Mouse (Mus musculus): Measurements from ENCODE around the gene Nup153.

GRCm38 (mm10) chr13:46674601-46675000, 53.1 kb downstream of the Nup153 start:
- TF ChIP-seq CTCF (IDR thresholded peaks at IDR 0.05; ENCODE audit: low read depth) (no peak), EP300 (IDR thresholded peaks at IDR 0.05; ENCODE audit: low read depth) (no peak)

Measured in liver, postnatal 0 days (tissue).